ENCODE assay signal across 41 mouse cellular contexts in genomic region chr5:27895961-27896360, GRCm38 (mm10). TPM values are rescaled to one million over a fixed set of nuclear protein-coding genes. Genes with fewer than 3 reads are reported as not detected.
"Had no signal": no experiment of that assay in that cellular context is flagged by ENCODE, and none has a peak within 500 bp of the region (broad histone marks: within the 10 kb centered on the region; RNA-seq: fewer than 3 reads in every experiment).

No protein-coding gene starts in this region.

- H3K4me2 ChIP-seq: limb, embryonic 12.5 days; limb, embryonic 13.5 days; limb, embryonic 15.5 days; liver, embryonic 11.5 days; liver, embryonic 12.5 days; liver, embryonic 13.5 days; liver, embryonic 15.5 days; lung, embryonic 14.5 days; lung, embryonic 15.5 days; midbrain, embryonic 11.5 days; midbrain, embryonic 12.5 days; midbrain, embryonic 13.5 days; midbrain, embryonic 15.5 days; neural tube, embryonic 12.5 days had no signal

- H3K27ac ChIP-seq: limb, embryonic 10.5 days; limb, embryonic 12.5 days; limb, embryonic 13.5 days; limb, embryonic 15.5 days; liver, embryonic 12.5 days; liver, embryonic 13.5 days; liver, embryonic 14.5 days; liver, embryonic 15.5 days; lung, embryonic 15.5 days; macrophage; midbrain, embryonic 10.5 days; midbrain, embryonic 12.5 days; midbrain, embryonic 13.5 days; midbrain, embryonic 15.5 days; neural tube, embryonic 12.5 days had no signal

- DNase-seq: left cerebral cortex, postnatal 4 days; liver; liver, embryonic 13.5 days; liver, postnatal 0 days; lung, adult 18-20 months; lung, adult 2 months; lung, embryonic 14.5 days; lung, postnatal 10 days; lung, postnatal 14 days; lung, postnatal 36 days; lung, postnatal 4 days; midbrain, embryonic 14.5 days had no signal

- ATAC-seq: liver, embryonic 12.5 days; liver, postnatal 0 days; lung, postnatal 0 days; midbrain, embryonic 13.5 days; midbrain, embryonic 15.5 days; midbrain, embryonic 16.5 days had no signal

- H3K36me3 ChIP-seq: limb, embryonic 10.5 days; limb, embryonic 12.5 days; limb, embryonic 13.5 days; limb, embryonic 15.5 days; liver, embryonic 12.5 days; liver, embryonic 13.5 days; liver, embryonic 15.5 days; lung, embryonic 15.5 days; midbrain, embryonic 10.5 days; midbrain, embryonic 12.5 days; midbrain, embryonic 13.5 days; midbrain, embryonic 15.5 days; neural tube, embryonic 12.5 days had no signal

- H3K4me1 ChIP-seq: limb, embryonic 10.5 days; limb, embryonic 12.5 days; limb, embryonic 13.5 days; limb, embryonic 15.5 days; liver, embryonic 12.5 days; liver, embryonic 13.5 days; liver, embryonic 15.5 days; lung, embryonic 15.5 days; megakaryocyte, embryonic 14.5 days; midbrain, embryonic 10.5 days; midbrain, embryonic 12.5 days; midbrain, embryonic 13.5 days; midbrain, embryonic 15.5 days; neural tube, embryonic 12.5 days had no signal

- H3K4me3 ChIP-seq: limb, embryonic 10.5 days; limb, embryonic 12.5 days; limb, embryonic 13.5 days; limb, embryonic 15.5 days; liver, embryonic 12.5 days; liver, embryonic 13.5 days; liver, embryonic 15.5 days; lung, embryonic 15.5 days; megakaryocyte, embryonic 14.5 days; midbrain, embryonic 10.5 days; midbrain, embryonic 12.5 days; midbrain, embryonic 13.5 days; midbrain, embryonic 15.5 days; myocyte; neural tube, embryonic 12.5 days had no signal

- H3K27me3 ChIP-seq: limb, embryonic 12.5 days; limb, embryonic 13.5 days; limb, embryonic 15.5 days; liver, embryonic 12.5 days; liver, embryonic 13.5 days; liver, embryonic 15.5 days; lung, embryonic 15.5 days; megakaryocyte, embryonic 14.5 days; midbrain, embryonic 12.5 days; midbrain, embryonic 13.5 days; midbrain, embryonic 15.5 days; neural tube, embryonic 12.5 days had no signal

- H3K9ac ChIP-seq: limb, embryonic 12.5 days; limb, embryonic 13.5 days; limb, embryonic 15.5 days; liver, embryonic 12.5 days; liver, embryonic 13.5 days; liver, embryonic 14.5 days; liver, embryonic 15.5 days; liver, postnatal 0 days; lung, embryonic 14.5 days; lung, embryonic 15.5 days; midbrain, embryonic 12.5 days; midbrain, embryonic 13.5 days; midbrain, embryonic 15.5 days; neural tube, embryonic 12.5 days had no signal

- H3K9me3 ChIP-seq: limb, embryonic 10.5 days; limb, embryonic 12.5 days; limb, embryonic 13.5 days; limb, embryonic 15.5 days; liver, embryonic 12.5 days; liver, embryonic 13.5 days; liver, embryonic 15.5 days; lung, embryonic 15.5 days; megakaryocyte, embryonic 14.5 days; midbrain, embryonic 10.5 days; midbrain, embryonic 12.5 days; midbrain, embryonic 13.5 days; midbrain, embryonic 15.5 days; neural tube, embryonic 12.5 days had no signal

RNA-seq across cellular contexts. Expression of gene Htr5a, which starts 54.0 kb away (rescaled TPM):
- total RNA-seq: liver, adult 2 months; megakaryocyte progenitor cell, adult 5-6 weeks; megakaryocyte, adult 5-6 weeks; megakaryocyte-erythroid progenitor cell, adult 5-6 weeks; monocyte, adult 5-6 weeks had no signal
- polyA plus RNA-seq: limb, embryonic 10.5 days; limb, embryonic 11.5 days; limb, embryonic 12.5 days; limb, embryonic 13.5 days; limb, embryonic 14.5 days; limb, embryonic 15.5 days; liver, adult 2 months; liver, embryonic 11.5 days; liver, embryonic 12.5 days; liver, embryonic 13.5 days; liver, embryonic 14.5 days; liver, embryonic 15.5 days; liver, embryonic 16.5 days; liver, postnatal 0 days; lung, adult 2 months; lung, embryonic 14.5 days; lung, embryonic 15.5 days; lung, embryonic 16.5 days; lung, postnatal 0 days; macrophage; myocyte had no signal
